Mouse (Mus musculus) 3T3-L1 (cell line): Measurements from ENCODE around the gene Sash3.
"Not testable (repeated sequence)": the region's sequence is repeated elsewhere in the genome, so short reads cannot be mapped to it uniquely, and the experiment has no call there.

ENCODE experiments used
- DNase-seq: peaks from one replicate; pipeline ENCODE4 v3.0.0-alpha.2; 2015; ENCODE audit warnings: low read depth, low spot score

The Sash3 gene

DNA sequence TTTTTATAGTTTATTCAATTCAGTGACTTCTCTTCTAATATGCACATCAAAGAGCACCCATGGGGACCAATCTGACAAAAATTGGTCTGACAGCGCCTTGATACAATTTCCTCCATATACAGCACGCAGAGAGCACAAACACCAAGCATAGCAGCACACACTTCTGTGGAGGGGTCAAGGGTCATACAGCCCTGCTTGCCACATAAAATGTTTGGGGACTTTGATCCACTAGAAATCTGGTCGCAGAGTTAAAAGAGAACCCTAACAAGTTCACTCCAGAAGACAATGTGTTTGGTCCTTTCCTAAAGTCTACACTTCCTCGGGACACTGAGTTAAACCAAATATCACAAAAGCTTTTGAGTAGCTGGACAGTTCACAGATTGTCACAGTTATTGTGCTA, 56.8 kb downstream of the Sash3 start:
- DNase-seq = no peak

DNA sequence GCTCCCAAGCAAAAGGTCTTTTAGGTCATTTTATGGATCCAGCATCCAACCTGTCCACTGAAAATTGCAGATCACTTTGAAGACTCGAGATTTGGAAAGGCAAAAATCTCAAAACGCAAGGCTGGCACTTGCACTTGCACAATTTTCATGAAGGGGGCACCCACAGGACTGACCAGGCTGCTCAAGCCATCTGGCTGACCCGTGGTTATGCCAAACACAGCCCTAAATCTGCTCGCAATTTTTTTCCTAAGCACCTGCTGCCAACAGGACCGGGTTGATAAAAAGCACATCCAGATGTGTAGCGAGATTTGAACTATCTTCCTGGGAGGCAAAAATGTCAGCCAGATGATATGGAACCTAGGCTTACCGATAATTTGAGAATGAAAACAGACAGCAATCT, 57.5 kb downstream of the Sash3 start:
- no peak for DNase-seq

DNA sequence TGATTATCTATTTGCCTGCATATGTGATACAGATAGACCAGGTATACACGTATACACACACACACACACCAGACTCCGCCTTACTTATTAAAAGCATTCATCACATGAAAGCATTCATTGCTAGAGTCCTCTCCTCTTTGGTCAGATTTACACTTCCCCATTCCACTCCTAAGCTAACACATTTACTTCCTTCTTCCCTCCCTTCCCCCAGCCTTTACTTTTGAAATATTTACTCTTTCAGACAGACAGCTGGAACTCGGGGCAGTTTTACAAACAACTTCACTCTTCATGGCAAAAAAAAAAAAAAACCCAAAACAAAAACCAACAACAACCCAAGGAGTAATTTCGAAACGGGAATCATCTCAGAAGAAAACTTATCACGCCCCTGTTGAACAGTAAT, 58.2 kb downstream of the Sash3 start:
- DNase-seq = no peak

DNA sequence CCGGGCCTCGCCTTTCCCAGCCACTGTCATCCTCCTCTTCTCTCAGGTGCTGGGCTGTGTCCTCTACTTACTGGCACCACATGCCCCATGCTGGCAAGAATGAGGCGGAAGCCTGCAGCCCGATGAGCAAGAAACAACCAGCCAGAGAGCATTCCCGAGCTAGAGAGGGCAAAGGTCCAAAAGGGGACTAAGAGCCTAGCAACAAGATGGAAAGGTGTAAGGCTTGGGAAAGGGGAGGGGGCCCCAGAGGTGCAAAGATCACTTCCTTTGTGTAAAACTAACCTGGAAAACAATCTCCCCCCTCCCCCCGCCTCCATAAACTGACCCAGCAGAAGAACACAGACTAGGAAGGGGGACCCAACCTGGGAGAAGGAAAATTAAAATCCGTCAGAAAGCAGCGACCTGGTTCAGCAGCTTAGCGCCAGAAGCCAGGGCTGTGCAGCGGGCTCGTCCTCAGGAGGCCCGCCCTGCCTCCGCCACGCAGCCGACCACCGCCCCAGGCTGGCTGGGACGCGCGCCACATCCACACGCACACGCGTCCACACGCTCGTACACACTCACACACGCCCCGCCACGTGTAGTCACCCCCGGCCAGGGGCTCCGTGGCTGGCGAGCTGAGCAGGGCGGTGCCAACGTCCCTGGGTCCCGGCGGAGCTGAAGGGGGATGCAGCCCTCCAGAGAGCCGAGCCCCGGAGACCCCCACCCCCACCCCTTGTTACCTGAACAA, 61.7 kb downstream of the Sash3 start:
- peak; percentile 41 for DNase-seq

DNA sequence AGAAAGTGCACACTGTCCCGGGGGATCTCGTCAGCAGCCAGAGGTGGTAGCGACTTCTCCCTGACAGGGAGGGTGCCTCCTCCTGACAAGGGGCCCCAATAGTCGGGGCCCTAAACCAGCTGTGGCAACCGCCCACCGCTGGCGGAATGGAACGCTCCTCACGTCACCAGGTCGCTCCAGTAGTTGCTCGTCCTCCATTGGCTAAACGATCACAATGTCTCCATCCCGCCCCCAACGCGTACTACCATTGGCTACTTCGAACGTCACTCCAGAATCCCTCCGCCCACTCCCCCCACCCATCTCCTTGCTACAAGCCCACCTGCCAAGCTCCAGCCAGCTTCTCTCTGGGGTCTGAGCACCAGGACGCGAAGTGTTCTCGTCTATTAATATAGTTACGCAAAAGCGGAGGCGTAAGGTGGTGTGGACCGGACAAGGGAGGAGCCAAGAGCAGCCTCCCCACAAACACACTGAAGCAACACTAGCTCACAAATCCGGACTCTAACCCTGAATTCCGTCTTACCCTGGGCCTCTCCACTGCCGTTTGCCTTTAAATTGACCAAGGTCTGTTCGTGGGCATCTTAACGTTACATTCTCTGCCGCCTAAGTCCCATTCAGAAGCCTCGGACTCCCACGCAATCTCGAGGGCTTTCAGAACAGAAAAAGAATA, 62.4 kb downstream of the Sash3 start, which contains the start of gene Zdhhc9:
TSS of gene Zdhhc9 (minus strand) at position 360 of the 667 bp plus-strand sequence.
- peak; percentile 86 for DNase-seq

DNA sequence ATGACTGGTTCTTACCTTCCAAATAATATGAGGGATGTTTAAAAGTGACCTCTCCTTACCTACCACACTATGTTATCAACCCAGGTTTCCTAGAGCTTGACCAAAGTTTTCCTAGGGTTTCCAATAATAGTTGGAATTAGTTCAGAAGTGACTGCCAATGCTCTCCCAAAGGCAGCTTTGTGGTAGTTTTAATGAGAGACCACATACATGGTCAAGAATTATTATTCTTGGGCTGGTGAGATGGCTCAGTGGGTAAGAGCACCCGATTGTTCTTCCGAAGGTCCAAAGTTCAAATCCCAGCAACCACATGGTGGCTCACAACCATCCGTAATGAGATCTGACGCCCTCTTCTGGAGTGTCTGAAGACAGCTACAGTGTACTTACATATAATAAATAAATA, 63.5 kb downstream of the Sash3 start:
- DNase-seq = not testable (repeated sequence)
